Mouse (Mus musculus): ENCODE data around the gene Elovl5.

DNA sequence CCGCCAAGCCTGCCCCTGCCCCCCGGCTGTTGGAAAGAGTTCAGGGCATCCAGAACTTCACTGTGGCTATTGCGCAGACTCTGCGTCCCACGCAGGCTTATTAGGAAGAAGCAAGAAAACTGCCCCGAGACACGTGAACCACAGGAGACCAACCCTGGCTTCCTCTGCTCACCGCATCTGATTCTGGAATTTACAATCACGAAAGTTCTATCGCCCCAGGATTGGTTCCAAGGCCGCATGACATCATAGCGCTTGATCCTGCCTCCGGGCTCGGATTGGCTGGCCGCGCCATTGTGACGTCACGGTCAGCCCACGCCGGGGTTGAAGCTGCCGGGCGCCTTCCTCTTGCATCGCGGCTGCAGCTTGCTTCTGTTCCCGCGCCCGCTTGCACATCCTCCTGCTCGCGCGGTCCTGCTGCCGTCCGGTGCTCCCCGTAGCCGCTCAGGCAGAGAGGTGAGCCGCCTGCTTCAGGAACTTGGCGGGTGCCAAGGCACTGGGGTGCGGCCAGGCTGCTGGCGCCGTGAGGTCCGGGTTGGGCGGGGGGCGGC, at the start of gene Elovl5:
- no peak for TF ChIP-seq CTCF (IDR thresholded peaks at IDR 0.05; ENCODE audit: low read depth, low read length)
- no peak for TF ChIP-seq POLR2A (IDR thresholded peaks at IDR 0.05; ENCODE audit: insufficient read depth, low read length)

All from ES-Bruce4 (cell line).